Mouse (Mus musculus) erythroblast, embryonic 14.5 days (primary cell): Measurements from ENCODE around the gene Otop2. TPM values are rescaled to one million over a fixed set of nuclear protein-coding genes. Genes with fewer than 3 reads are reported as not detected.

Experiments used
- H3K27me3 ChIP-seq: 2 replicates; pipeline ENCODE4 v1.6.1; 2012; ENCODE audit warnings: inconsistent platforms; ENCODE audit not compliant: control insufficient read depth
- H3K36me3 ChIP-seq: 2 replicates; pipeline ENCODE4 v1.6.1; 2012; ENCODE audit warnings: mild to moderate bottlenecking, inconsistent platforms; ENCODE audit not compliant: control insufficient read depth
- H3K4me1 ChIP-seq: 2 replicates; pipeline ENCODE4 v1.6.1; 2012; ENCODE audit warnings: inconsistent platforms; ENCODE audit not compliant: control insufficient read depth
- H3K4me3 ChIP-seq: replicated peaks from 2 replicates; pipeline ENCODE3; 2012; ENCODE audit warnings: moderate library complexity, mild to moderate bottlenecking, inconsistent platforms
- H3K9me3 ChIP-seq: 2 replicates; pipeline ENCODE4 v1.6.1; 2012; ENCODE audit warnings: low read length, inconsistent platforms, mixed read lengths; ENCODE audit not compliant: control insufficient read depth
- GATA1 ChIP-seq: IDR thresholded peaks from 2 replicates; pipeline ENCODE4 v1.6.1; 2012; ENCODE audit warnings: low read length, inconsistent platforms, mixed read lengths
- TAL1 ChIP-seq: IDR thresholded peaks from 3 replicates; pipeline ENCODE4 v1.6.1; 2012; ENCODE audit warnings: low read length, inconsistent platforms, mixed read lengths
- polyA plus RNA-seq: library from polyadenylated mRNA; stranded (reverse); fragments of >175 nt; gene quantifications from 2 replicates; pipeline ENCODE4 v1.2.3, GENCODE M21; 2012

Otop2 gene
- polyA plus RNA-seq, 1 experiment, result not detected

DNA sequence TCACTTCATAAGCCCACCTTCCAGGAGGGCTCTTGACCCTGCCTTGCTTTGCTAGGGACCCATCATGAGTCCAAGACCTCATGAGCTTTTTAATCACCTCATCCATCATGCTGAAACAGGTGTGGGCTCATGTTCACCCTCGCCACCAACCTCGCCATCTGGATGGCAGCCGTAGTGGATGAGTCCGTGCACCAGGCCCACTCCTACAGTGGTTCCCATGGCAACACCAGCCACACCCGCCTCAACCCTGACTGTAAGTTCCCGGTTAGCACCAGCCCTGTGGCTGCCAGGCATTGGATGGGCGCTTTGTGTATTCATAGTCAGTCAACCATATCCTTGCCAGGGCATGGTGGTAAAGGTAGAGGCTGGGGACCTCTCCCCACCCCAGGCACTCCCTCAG is 19.8 kb downstream of the Otop2 start:
- no peak for TF ChIP-seq GATA1
- no peak for TF ChIP-seq TAL1
- Histone ChIP-seq H3K4me3 (no peak overlapping the region), H3K9me3 (no peaks in the 10 kb centered on the region), H3K36me3 (no peaks in the 10 kb centered on the region), H3K27me3 (peaks cover 42% of the 10 kb centered on the region), H3K4me1 (no peaks in the 10 kb centered on the region; the same call in 1 of the 2 replicates)

DNA sequence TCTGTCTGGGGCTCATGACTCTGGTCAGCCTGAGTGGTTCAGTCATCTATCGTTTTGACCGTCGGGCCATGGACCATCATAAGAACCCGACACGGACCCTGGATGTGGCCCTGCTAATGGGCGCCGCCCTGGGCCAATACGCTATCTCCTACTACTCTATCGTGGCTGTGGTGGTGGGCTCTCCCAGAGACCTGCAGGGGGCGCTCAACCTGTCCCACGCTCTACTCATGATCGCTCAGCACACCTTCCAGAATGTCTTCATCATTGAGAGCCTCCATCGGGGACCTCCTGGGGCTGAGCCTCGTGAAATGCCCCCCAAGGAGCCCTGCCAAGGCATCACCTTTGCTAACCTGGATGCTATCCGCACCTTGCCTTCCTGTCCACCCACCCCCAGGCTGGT is 22.4 kb downstream of the Otop2 start:
- peaks cover 38% of the 10 kb centered on the region for H3K27me3 ChIP-seq
- TF ChIP-seq TAL1 (no peak), GATA1 (no peak)
- no peaks in the 10 kb centered on the region; the same call in 1 of the 2 replicates for H3K4me1 ChIP-seq
- no peak overlapping the region for H3K4me3 ChIP-seq
- no peaks in the 10 kb centered on the region for H3K36me3 ChIP-seq
- no peaks in the 10 kb centered on the region for H3K9me3 ChIP-seq

DNA sequence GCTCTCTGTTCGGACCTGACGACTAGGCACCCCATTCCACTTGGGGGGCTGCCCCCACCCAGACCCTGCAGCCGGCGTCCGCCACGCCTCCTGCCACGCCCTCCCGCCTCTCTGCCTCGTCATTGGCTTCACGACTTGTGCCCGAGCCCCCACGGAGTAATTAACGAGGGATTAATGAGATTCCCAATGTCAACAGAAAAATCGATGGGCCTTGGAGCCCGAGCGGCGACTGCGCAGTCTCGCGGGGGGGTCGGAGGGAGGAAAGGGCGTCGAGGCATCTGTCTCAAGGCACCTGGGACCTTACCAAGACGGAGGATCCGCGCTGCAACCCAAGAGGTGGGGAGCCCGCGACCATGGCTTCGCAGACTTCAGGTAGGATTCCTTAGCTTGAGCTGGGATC is 27.6 kb downstream of the Otop2 start, which contains the start of gene Otop3:
Gene Otop3, plus strand, starts transcription at position 201 of the 400 bp plus-strand sequence.
- TF ChIP-seq TAL1, result no peak
- TF ChIP-seq GATA1, result no peak

DNA sequence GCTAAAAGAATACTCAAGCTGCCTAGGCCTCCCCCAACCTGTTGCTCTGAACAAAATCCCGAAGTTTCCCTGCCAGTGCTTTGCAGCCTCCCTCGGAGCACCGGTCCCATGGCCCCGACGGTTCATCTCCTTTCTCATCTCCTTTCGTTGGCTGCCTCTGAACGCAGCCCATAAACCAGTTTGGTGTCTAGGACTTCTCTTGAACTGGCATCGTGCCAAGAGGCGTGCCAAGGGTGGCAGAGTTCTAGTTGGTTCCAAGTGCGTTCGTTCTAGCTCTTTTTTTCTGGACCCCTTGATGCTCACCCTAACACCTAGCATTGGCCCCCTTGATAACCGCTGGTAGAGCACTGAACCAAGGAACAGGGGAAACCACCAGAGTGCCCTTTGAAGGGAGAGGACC is 28.3 kb downstream of the Otop2 start:
- peaks cover 63% of the 10 kb centered on the region for H3K27me3 ChIP-seq

More for the DNA sequence above, 27.6 kb downstream of the Otop2 start, which contains the start of gene Otop3:
- Histone ChIP-seq H3K4me3 (no peak within 1 kb of the TSS), H3K27me3 (peaks cover 62% of the 10 kb centered on the region), H3K9me3 (no peaks in the 10 kb centered on the region), H3K4me1 (no peaks in the 10 kb centered on the region; the same call in 1 of the 2 replicates), H3K36me3 (no peaks in the 10 kb centered on the region)

DNA sequence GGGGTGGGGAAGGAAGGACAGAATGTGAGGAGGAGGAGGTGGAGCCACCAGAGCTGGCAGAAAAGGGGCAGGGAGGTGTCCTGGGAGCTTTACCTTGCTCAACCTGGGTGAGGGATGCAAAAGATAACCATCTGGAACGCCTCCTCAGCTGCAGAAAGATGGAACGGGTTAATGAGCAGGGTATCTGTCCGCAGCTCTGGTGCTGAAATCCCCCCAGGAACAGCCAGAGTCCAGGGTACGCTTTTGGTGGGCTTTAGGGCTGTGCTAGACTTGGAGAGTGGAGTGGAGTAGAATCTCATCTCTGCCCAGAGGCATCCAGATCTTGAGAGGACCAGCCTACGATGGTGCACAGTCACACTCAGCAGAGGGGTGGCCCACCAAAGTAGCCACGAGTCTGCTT is 29.2 kb downstream of the Otop2 start:
- Histone ChIP-seq H3K27me3 (peaks cover 61% of the 10 kb centered on the region), H3K36me3 (no peaks in the 10 kb centered on the region), H3K9me3 (no peaks in the 10 kb centered on the region), H3K4me3 (no peak overlapping the region), H3K4me1 (no peaks in the 10 kb centered on the region; the same call in 1 of the 2 replicates)
- TF ChIP-seq TAL1, result no peak
- TF ChIP-seq GATA1, result no peak

More for the DNA sequence above, 28.3 kb downstream of the Otop2 start:
- no peaks in the 10 kb centered on the region for H3K36me3 ChIP-seq
- H3K4me1 ChIP-seq, result no peaks in the 10 kb centered on the region; the same call in 1 of the 2 replicates
- no peak overlapping the region for H3K4me3 ChIP-seq
- TF ChIP-seq TAL1, result no peak
- H3K9me3 ChIP-seq, result no peaks in the 10 kb centered on the region

DNA sequence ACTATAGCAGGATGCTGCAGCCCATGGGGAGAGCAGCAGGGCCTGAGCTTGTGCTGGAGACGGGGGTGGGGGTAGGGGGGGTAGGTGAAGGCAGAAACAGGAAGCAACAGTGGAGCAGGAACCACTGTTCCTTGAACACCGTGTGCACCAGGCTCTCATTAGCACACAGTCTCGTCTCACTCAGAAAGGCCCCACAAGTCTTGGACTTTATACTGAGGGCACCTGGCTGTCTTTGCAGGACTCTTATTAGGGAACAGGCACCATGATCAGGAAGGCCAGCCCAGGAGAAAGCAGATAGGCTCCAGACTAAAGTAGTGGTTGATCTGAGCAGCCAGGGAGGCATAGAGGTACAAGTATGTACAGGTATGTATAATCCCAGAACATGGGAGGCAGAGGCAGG is 30.4 kb downstream of the Otop2 start:
- H3K9me3 ChIP-seq, result no peaks in the 10 kb centered on the region
- H3K4me1 ChIP-seq, result no peaks in the 10 kb centered on the region; the same call in 1 of the 2 replicates
- no peak overlapping the region for H3K4me3 ChIP-seq
- TF ChIP-seq TAL1 (no peak), GATA1 (no peak)
- peaks cover 56% of the 10 kb centered on the region for H3K27me3 ChIP-seq
- H3K36me3 ChIP-seq, result no peaks in the 10 kb centered on the region

DNA sequence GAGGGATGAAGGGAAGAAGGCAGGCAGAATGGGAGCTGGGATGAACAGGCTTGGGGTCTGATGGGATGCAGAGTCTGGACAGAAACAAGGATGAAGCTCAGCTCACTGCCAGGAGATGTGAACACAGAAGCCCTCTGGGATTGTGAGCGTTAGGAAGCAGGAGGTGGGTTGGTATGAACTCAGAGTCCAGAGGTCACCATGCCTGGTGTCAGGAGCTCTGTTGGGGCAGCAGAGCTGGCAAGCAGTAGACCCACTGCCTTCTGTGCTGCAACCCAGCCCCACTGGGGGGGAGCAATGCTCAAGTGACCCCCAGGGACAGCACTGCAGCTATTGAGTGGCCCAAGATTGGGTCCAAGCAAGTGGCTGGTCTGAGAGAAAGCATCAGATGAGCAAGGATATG is 30.9 kb downstream of the Otop2 start:
- H3K9me3 ChIP-seq, result no peaks in the 10 kb centered on the region
- H3K27me3 ChIP-seq, result peaks cover 51% of the 10 kb centered on the region
- TF ChIP-seq GATA1, result no peak
- H3K4me3 ChIP-seq, result no peak overlapping the region
- H3K36me3 ChIP-seq, result no peaks in the 10 kb centered on the region
- no peaks in the 10 kb centered on the region; the same call in 1 of the 2 replicates for H3K4me1 ChIP-seq

DNA sequence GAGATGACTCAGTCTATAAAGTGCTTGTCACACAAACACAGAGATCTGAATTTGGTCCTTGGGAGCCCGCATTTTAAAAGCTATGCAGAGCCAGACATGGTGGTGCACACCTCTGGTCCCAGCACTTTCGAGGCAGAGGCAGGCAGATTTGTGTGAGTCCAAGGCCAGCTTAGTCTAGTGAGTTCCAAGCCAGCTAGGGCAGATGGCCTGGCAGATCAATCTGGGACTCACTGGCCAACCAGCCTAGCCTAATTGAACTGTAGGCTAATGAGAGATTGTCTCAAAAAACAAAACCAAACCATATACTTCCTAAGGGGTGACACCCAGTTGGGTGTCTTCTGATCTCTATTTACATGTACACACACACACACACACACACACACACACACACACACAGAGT is 34.3 kb downstream of the Otop2 start:
- Histone ChIP-seq H3K4me1 (peaks cover 3% of the 10 kb centered on the region), H3K9me3 (no peaks in the 10 kb centered on the region), H3K27me3 (peaks cover 43% of the 10 kb centered on the region), H3K4me3 (no peak overlapping the region), H3K36me3 (no peaks in the 10 kb centered on the region)
- TF ChIP-seq GATA1 (no peak), TAL1 (no peak)

DNA sequence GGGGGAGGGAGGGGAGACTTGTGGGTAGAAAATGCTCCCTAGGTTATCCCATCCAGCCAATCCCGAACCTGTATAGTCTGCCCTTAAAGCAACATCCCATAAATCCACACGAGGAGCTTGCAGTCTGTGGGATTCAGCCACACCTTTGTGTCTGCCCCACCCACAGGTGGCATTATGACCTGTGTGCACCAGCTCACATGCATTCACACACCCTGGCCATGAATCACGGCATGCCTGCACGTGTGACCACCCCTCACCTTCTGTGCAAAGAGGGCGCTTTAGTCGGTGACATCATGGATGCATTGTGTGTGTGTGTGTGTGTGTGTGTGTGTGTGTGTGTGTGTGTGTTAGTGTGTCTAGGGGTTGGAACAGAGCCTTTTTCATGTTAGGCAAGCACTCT is 34.9 kb downstream of the Otop2 start:
- no peak for TF ChIP-seq GATA1
- no peak for TF ChIP-seq TAL1
- H3K27me3 ChIP-seq, result peaks cover 39% of the 10 kb centered on the region

DNA sequence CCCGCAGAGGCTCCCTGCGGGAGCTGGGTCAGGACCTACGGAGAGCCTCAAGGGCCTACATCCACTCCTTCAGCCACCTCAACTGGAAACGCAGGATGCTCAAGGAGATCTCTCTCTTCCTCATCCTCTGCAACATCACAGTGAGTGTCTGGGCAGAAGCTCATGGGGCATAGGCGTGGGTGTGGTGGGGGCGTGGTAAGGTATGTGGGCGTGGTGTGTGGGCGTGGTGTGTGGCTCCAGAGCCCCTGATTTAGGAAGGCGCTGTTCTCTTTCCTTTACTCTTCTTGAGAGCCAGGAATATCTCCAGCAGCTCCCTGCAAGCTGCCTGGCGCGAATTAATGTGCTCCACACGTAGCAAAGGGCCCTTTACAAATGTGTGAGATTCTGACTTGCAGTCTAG is 38.0 kb downstream of the Otop2 start:
- no peaks in the 10 kb centered on the region for H3K9me3 ChIP-seq
- peaks cover 31% of the 10 kb centered on the region for H3K27me3 ChIP-seq
- no peak overlapping the region for H3K4me3 ChIP-seq
- H3K36me3 ChIP-seq, result no peaks in the 10 kb centered on the region
- no peak for TF ChIP-seq TAL1
- no peak for TF ChIP-seq GATA1
- peaks cover 21% of the 10 kb centered on the region for H3K4me1 ChIP-seq

More for the DNA sequence above, 34.9 kb downstream of the Otop2 start:
- H3K4me3 ChIP-seq, result no peak overlapping the region
- no peaks in the 10 kb centered on the region for H3K9me3 ChIP-seq
- peaks cover 3% of the 10 kb centered on the region for H3K4me1 ChIP-seq
- no peaks in the 10 kb centered on the region for H3K36me3 ChIP-seq
